Mouse (Mus musculus) myocyte (in vitro differentiated cells): ENCODE results near the gene Hoxc10.

ENCODE experiments used
- CEBPB ChIP-seq: IDR thresholded peaks from 2 replicates; pipeline ENCODE4 v1.6.1; 2011; ENCODE audit warnings: mild to moderate bottlenecking, moderate library complexity; ENCODE audit not compliant: poor library complexity, insufficient read depth, severe bottlenecking
- E2F4 ChIP-seq: IDR thresholded peaks from one replicate; pipeline ENCODE4 v1.6.1; 2011; ENCODE audit warnings: mild to moderate bottlenecking, control low read depth, moderate library complexity; ENCODE audit not compliant: insufficient read depth
- MAX ChIP-seq: IDR thresholded peaks from one replicate; pipeline ENCODE4 v1.6.1; 2011; ENCODE audit warnings: low read depth, mild to moderate bottlenecking, control low read depth
- MYOD1 ChIP-seq, 3 experiments: IDR thresholded peaks; one replicate each; pipeline ENCODE4 v1.6.1; 2011; ENCODE audit warnings: control low read depth in 2 of 3, low read depth in 2 of 3, mild to moderate bottlenecking in 2 of 3, moderate library complexity in 1 of 3; ENCODE audit not compliant: insufficient read length in 2 of 3, control insufficient read depth in 1 of 3
- POLR2A ChIP-seq: IDR thresholded peaks from one replicate; pipeline ENCODE4 v1.6.1; 2011; ENCODE audit warnings: low read depth, mild to moderate bottlenecking, control low read depth, moderate library complexity; ENCODE audit not compliant: insufficient read length
- POLR2AphosphoS2 ChIP-seq: IDR thresholded peaks from one replicate; pipeline ENCODE4 v1.6.1; 2011; ENCODE audit warnings: low read depth, control low read depth; ENCODE audit not compliant: insufficient read length
- REST ChIP-seq: IDR thresholded peaks from one replicate; pipeline ENCODE4 v1.6.1; 2011; ENCODE audit warnings: mild to moderate bottlenecking, control low read depth, moderate library complexity; ENCODE audit not compliant: insufficient read depth, insufficient read length
- TCF12 ChIP-seq: IDR thresholded peaks from one replicate; pipeline ENCODE4 v1.6.1; 2011; ENCODE audit warnings: mild to moderate bottlenecking, control low read depth; ENCODE audit not compliant: poor library complexity, insufficient read depth, severe bottlenecking
- TCF3 ChIP-seq: IDR thresholded peaks from one replicate; pipeline ENCODE4 v1.6.1; 2011; ENCODE audit warnings: low read depth, control low read depth; ENCODE audit not compliant: insufficient read length
- USF1 ChIP-seq: IDR thresholded peaks from one replicate; pipeline ENCODE4 v1.6.1; 2011; ENCODE audit warnings: low read depth, mild to moderate bottlenecking, control low read depth, moderate library complexity

- no peak for TF ChIP-seq POLR2A
- no peak for TF ChIP-seq USF1
- no peak for TF ChIP-seq MAX
- no peak for TF ChIP-seq POLR2AphosphoS2
- TF ChIP-seq TCF12: no peak
- no peak for TF ChIP-seq CEBPB
- TF ChIP-seq MYOD1 (IDR thresholded peaks at IDR 0.05; ENCODE audit: control insufficient read depth in 1 of 3, insufficient read length in 2 of 3, low read depth in 2 of 3): no peak
- no peak for TF ChIP-seq REST
- TF ChIP-seq E2F4: no peak
- TF ChIP-seq TCF3: no peak
Measured at GRCm38 (mm10) chr15:102969296-102969695, 2.7 kb downstream of the Hoxc10 start.
